29 mouse cellular contexts compared by ENCODE assay signal in the genomic region with DNA sequence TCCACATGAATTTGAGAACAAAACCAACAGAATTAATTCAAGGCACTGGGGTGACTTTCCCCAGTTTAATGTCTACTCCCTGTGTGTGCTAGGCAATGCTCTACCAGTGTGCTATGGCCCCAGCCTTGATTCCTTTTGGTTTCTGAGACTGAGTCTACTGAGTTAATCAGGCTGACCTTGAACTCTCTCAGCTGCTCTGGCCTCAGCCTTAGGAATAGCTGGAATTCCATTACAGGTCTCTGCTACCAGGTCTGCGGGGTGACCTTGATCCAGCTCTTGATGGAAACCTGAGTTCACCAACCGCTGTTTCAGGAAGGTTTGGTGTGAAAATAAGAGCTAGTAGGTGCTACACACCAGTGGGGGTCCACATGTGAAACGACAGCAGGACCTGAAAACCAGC. TPM values are rescaled to one million over a fixed set of nuclear protein-coding genes. Genes with fewer than 3 reads are reported as not detected.
DNase-seq lines count a peak whose midpoint lies in the region; ATAC-seq and TF ChIP-seq lines count a peak whose summit lies in the region.
"Had no signal": no experiment of that assay in that cellular context is flagged by ENCODE, and none has a peak within 500 bp of the region (broad histone marks: within the 10 kb centered on the region; RNA-seq: fewer than 3 reads in every experiment).

No protein-coding gene starts in this region.

- no peak for TF ChIP-seq POLR2A in heart, adult 2 months (IDR thresholded peaks at IDR 0.05; ENCODE audit: insufficient read depth, low read depth, low read length)
- TF ChIP-seq POLR2A in myocyte (IDR thresholded peaks at IDR 0.05; ENCODE audit: insufficient read length, low read depth), result no peak

- peak; percentile 62 for DNase-seq in heart, adult 11 months
- no peak for DNase-seq in heart, postnatal 36 days
- DNase-seq in heart, adult 2 months, result no peak
- DNase-seq in neural tube, embryonic 11.5 days (ENCODE audit: low spot score), result peak; percentile 6
- no peak for DNase-seq in gastrocnemius, postnatal 36 days
- DNase-seq: adrenal gland, adult 2 months; adrenal gland, postnatal 14 days; cerebellum, adult 11 months; cerebellum, adult 2 months; cerebellum, postnatal 25 days; gastrocnemius, postnatal 25 days; heart, postnatal 14 days; kidney, adult 11 months had no signal

- TF ChIP-seq CTCF in heart, adult 2 months (IDR thresholded peaks at IDR 0.05), result no peak

- H3K27me3 ChIP-seq in heart, embryonic 15.5 days, result peaks cover 15% of the 10 kb centered on the region
- H3K27me3 ChIP-seq in heart, adult 2 months (ENCODE audit: control insufficient read depth, insufficient read depth, low read length), result no peaks in the 10 kb centered on the region
- peaks cover 34% of the 10 kb centered on the region for H3K27me3 ChIP-seq in neural tube, embryonic 11.5 days (ENCODE audit: control insufficient read depth, insufficient read depth, low read length)
- H3K27me3 ChIP-seq in neural tube, embryonic 15.5 days (replicated peaks), result peaks cover 54% of the 10 kb centered on the region
- H3K27me3 ChIP-seq in myocyte (ENCODE audit: control insufficient read depth, insufficient read depth, insufficient read length), result no peaks in the 10 kb centered on the region

- H3K9me3 ChIP-seq in heart, embryonic 15.5 days (replicated peaks), result 0 out of 2 replicates have a peak, but pooled peaks cover 4% of the 10 kb centered on the region
- H3K9me3 ChIP-seq in neural tube, embryonic 11.5 days (ENCODE audit: control insufficient read depth, low read length), result 0 out of 2 replicates have a peak, but pooled peaks cover 3% of the 10 kb centered on the region
- no peaks in the 10 kb centered on the region for H3K9me3 ChIP-seq in neural tube, embryonic 15.5 days (replicated peaks)
- H3K9me3 ChIP-seq: forebrain, embryonic 15.5 days; heart, embryonic 10.5 days; hindbrain, embryonic 13.5 days; intestine, embryonic 15.5 days had no signal

- no peak overlapping the region for H3K4me3 ChIP-seq in heart, embryonic 15.5 days
- H3K4me3 ChIP-seq in heart, adult 2 months, result no peak overlapping the region
- H3K4me3 ChIP-seq in neural tube, embryonic 11.5 days (ENCODE audit: low read depth, low read length), result no peak overlapping the region
- H3K4me3 ChIP-seq in neural tube, embryonic 15.5 days (replicated peaks), result no peak overlapping the region
- peak overlapping the region; percentile 85 for H3K4me3 ChIP-seq in myocyte
- H3K4me3 ChIP-seq: erythroblast, embryonic 14.5 days; hindbrain, embryonic 13.5 days had no signal

- H3K27ac ChIP-seq in heart, embryonic 15.5 days, result no peak overlapping the region
- H3K27ac ChIP-seq in heart, adult 2 months, result no peak overlapping the region
- no peak overlapping the region for H3K27ac ChIP-seq in neural tube, embryonic 11.5 days (ENCODE audit: low read depth, low read length)
- no peak overlapping the region for H3K27ac ChIP-seq in neural tube, embryonic 15.5 days (replicated peaks)
- H3K27ac ChIP-seq: embryonic facial prominence, embryonic 10.5 days; embryonic facial prominence, embryonic 13.5 days; forebrain, embryonic 12.5 days; forebrain, embryonic 15.5 days; hindbrain, embryonic 10.5 days; hindbrain, embryonic 13.5 days; intestine, embryonic 15.5 days had no signal

- 70% methylated on average over 3 of the region's 3 CpGs for WGBS in heart, embryonic 15.5 days
- whole genome bisulfite sequencing in heart, adult 2 months, result 91% methylated on average over 3 of the region's 3 CpGs
- WGBS in neural tube, embryonic 11.5 days, result 83% methylated on average over 3 of the region's 3 CpGs
- WGBS in neural tube, embryonic 15.5 days, result 82% methylated on average over 3 of the region's 3 CpGs

- no peak for TF ChIP-seq EP300 in heart, adult 2 months (IDR thresholded peaks at IDR 0.05; ENCODE audit: insufficient read depth, low read depth, low read length)

- H3K36me3 ChIP-seq in heart, embryonic 15.5 days, result no peaks in the 10 kb centered on the region
- H3K36me3 ChIP-seq in heart, adult 2 months (ENCODE audit: control insufficient read depth, insufficient read depth, low read length), result no peaks in the 10 kb centered on the region
- H3K36me3 ChIP-seq in neural tube, embryonic 11.5 days (ENCODE audit: control insufficient read depth, insufficient read depth, low read length), result no peaks in the 10 kb centered on the region
- no peaks in the 10 kb centered on the region for H3K36me3 ChIP-seq in neural tube, embryonic 15.5 days
- H3K36me3 ChIP-seq in myocyte (ENCODE audit: control insufficient read depth, insufficient read depth), result peaks cover 5% of the 10 kb centered on the region
- H3K36me3 ChIP-seq: embryonic facial prominence, embryonic 10.5 days; embryonic facial prominence, embryonic 13.5 days; forebrain, embryonic 12.5 days; forebrain, embryonic 15.5 days; heart, embryonic 10.5 days; hindbrain, embryonic 10.5 days; hindbrain, embryonic 13.5 days; intestine, embryonic 15.5 days had no signal

- no peak overlapping the region for H3K9ac ChIP-seq in heart, embryonic 15.5 days
- H3K9ac ChIP-seq in heart, adult 2 months (ENCODE audit: low read depth, low read length), result no peak overlapping the region
- H3K9ac ChIP-seq in neural tube, embryonic 11.5 days (ENCODE audit: low read length), result no peak overlapping the region
- H3K9ac ChIP-seq in neural tube, embryonic 15.5 days (replicated peaks), result no peak overlapping the region
- H3K9ac ChIP-seq: embryonic facial prominence, embryonic 13.5 days; forebrain, embryonic 12.5 days; forebrain, embryonic 15.5 days; hindbrain, embryonic 13.5 days; intestine, embryonic 15.5 days had no signal

- no peak overlapping the region for H3ac ChIP-seq in myocyte (ENCODE audit: control insufficient read depth, insufficient read length)

- intact Hi-C loops in heart, postnatal 36 days (cut with DNase I), result loop anchor here (10.0 kb wide), 1 partner anchor 337 kb away; no protein-coding TSS in a partner anchor
- intact Hi-C loops in heart, adult 2 months (cut with DNase I), result loop anchor here (2.0 to 10.0 kb wide), 3 partner anchors 21 to 327 kb away; no protein-coding TSS in a partner anchor
- intact Hi-C loops in gastrocnemius, postnatal 36 days (cut with DNase I), result loop anchor here (5.0 kb wide), 1 partner anchor 35 kb away; no protein-coding TSS in a partner anchor

- peaks cover 26% of the 10 kb centered on the region for H3K4me1 ChIP-seq in heart, embryonic 15.5 days (replicated peaks)
- peaks cover 8% of the 10 kb centered on the region for H3K4me1 ChIP-seq in heart, adult 2 months (ENCODE audit: control insufficient read depth, insufficient read depth, low read length)
- peaks cover 7% of the 10 kb centered on the region; the same call in 1 of the 2 replicates for H3K4me1 ChIP-seq in neural tube, embryonic 11.5 days (ENCODE audit: control insufficient read depth, insufficient read depth, low read length)
- peaks cover 24% of the 10 kb centered on the region for H3K4me1 ChIP-seq in neural tube, embryonic 15.5 days

- peak overlapping the region; percentile 96; the same call in 1 of the 2 replicates for H3K4me2 ChIP-seq in heart, embryonic 15.5 days
- H3K4me2 ChIP-seq in neural tube, embryonic 11.5 days (ENCODE audit: low read depth), result no peak overlapping the region
- H3K4me2 ChIP-seq in neural tube, embryonic 15.5 days, result no peak overlapping the region
- H3K4me2 ChIP-seq in myocyte (ENCODE audit: low read depth), result peak overlapping the region; percentile 98
- H3K4me2 ChIP-seq: forebrain, embryonic 12.5 days had no signal

- ATAC-seq in heart, embryonic 15.5 days (replicated peaks; ENCODE audit: insufficient number of reproducible peaks, insufficient read depth, low FRiP score, low read depth), result no peak
- ATAC-seq in neural tube, embryonic 11.5 days (ENCODE audit: insufficient read depth, low FRiP score, low TSS enrichment), result no peak
- no peak for ATAC-seq in neural tube, embryonic 15.5 days (ENCODE audit: low FRiP score)
- ATAC-seq: forebrain, embryonic 15.5 days; hindbrain, embryonic 16.5 days; intestine, embryonic 15.5 days had no signal

- no peaks in the 10 kb centered on the region for H3K79me2 ChIP-seq in heart, adult 2 months (replicated peaks; ENCODE audit: control insufficient read depth, insufficient read depth, low read length)
- peaks cover 32% of the 10 kb centered on the region for H3K79me2 ChIP-seq in myocyte (ENCODE audit: control insufficient read depth, insufficient read depth)

TF ChIP-seq in myocyte, 11 proteins besides CTCF, POLR2A, EP300 and RAD21 (continues in another document):
- TF ChIP-seq TCF3 (IDR thresholded peaks at IDR 0.05; ENCODE audit: insufficient read length, low read depth), result no peak
- no peak for TF ChIP-seq POLR2AphosphoS2 (IDR thresholded peaks at IDR 0.05; ENCODE audit: insufficient read length, low read depth)
- no peak for TF ChIP-seq MYOG (IDR thresholded peaks at IDR 0.05; ENCODE audit: control insufficient read depth in 1 of 3, insufficient read depth in 1 of 3, insufficient read length in 2 of 3, low read depth in 2 of 3)
- no peak for TF ChIP-seq MAX (IDR thresholded peaks at IDR 0.05; ENCODE audit: low read depth)
- no peak for TF ChIP-seq USF1 (IDR thresholded peaks at IDR 0.05; ENCODE audit: low read depth)
- TF ChIP-seq CEBPB (IDR thresholded peaks at IDR 0.05; ENCODE audit: insufficient read depth, poor library complexity, severe bottlenecking), result no peak
- no peak for TF ChIP-seq E2F4 (IDR thresholded peaks at IDR 0.05; ENCODE audit: insufficient read depth)
- TF ChIP-seq REST (IDR thresholded peaks at IDR 0.05; ENCODE audit: insufficient read depth, insufficient read length), result no peak
- no peak for TF ChIP-seq TCF12 (IDR thresholded peaks at IDR 0.05; ENCODE audit: insufficient read depth, poor library complexity, severe bottlenecking)
- no peak for TF ChIP-seq MYOD1 (IDR thresholded peaks at IDR 0.05; ENCODE audit: control insufficient read depth in 1 of 3, insufficient read length in 2 of 3, low read depth in 2 of 3)

RNA-seq across cellular contexts. Expression of gene Tead4, which starts 1.3 kb away (rescaled TPM):
- total RNA-seq in heart, postnatal 36 days (2021), result 1 to 10 TPM; 3.6 to 3.7 TPM
- 2.3 and 2.7 TPM in 2 replicates for polyA plus RNA-seq in heart, embryonic 15.5 days (2015; fragmentation: Nextera tagmentation; extraction: Ambion mirVana)
- total RNA-seq in heart, adult 2 months (2021), result 1 to 10 TPM; 3.3 to 3.7 TPM
- polyA plus RNA-seq in heart, adult 2 months (2012; rRNA removed), result 0.98 and 1.8 TPM in 2 replicates
- polyA plus RNA-seq in neural tube, embryonic 11.5 days (2014; fragmentation: Nextera tagmentation; extraction: Ambion mirVana), result 1.9 TPM in 2 replicates
- 0.89 and 0.93 TPM in 2 replicates for polyA plus RNA-seq in neural tube, embryonic 15.5 days (2015; fragmentation: Nextera tagmentation; extraction: Ambion mirVana)
- polyA plus RNA-seq in myocyte (2012; fragmentation: generic; extraction: Trizol), result 70.9 TPM
- total RNA-seq in gastrocnemius, postnatal 36 days (2021), result 1 to 10 TPM; 3.7 to 4.3 TPM
- total RNA-seq: common myeloid progenitor, adult 5-6 weeks; granulocyte monocyte progenitor cell, adult 5-6 weeks; MEL had no signal
- polyA plus RNA-seq: erythroblast, embryonic 14.5 days had no signal

RNA-seq across cellular contexts. Expression of gene Tulp3, which starts 53.8 kb away (rescaled TPM):
- 1 to 10 TPM; 6.4 to 7.6 TPM for total RNA-seq in heart, postnatal 36 days (2021)
- 9.0 and 13.3 TPM in 2 replicates for polyA plus RNA-seq in heart, embryonic 15.5 days (2015; fragmentation: Nextera tagmentation; extraction: Ambion mirVana)
- 1 to 10 TPM; 5.4 to 6.4 TPM for total RNA-seq in heart, adult 2 months (2021)
- 10.2 and 11.2 TPM in 2 replicates for polyA plus RNA-seq in heart, adult 2 months (2012; rRNA removed)
- 17.4 and 18.6 TPM in 2 replicates for polyA plus RNA-seq in neural tube, embryonic 11.5 days (2014; fragmentation: Nextera tagmentation; extraction: Ambion mirVana)
- 19.1 and 21.8 TPM in 2 replicates for polyA plus RNA-seq in neural tube, embryonic 15.5 days (2015; fragmentation: Nextera tagmentation; extraction: Ambion mirVana)
- polyA plus RNA-seq in myocyte (2012; fragmentation: generic; extraction: Trizol), result 22.3 TPM
- 1 to 10 TPM; 5.8 to 6.6 TPM for total RNA-seq in gastrocnemius, postnatal 36 days (2021)

Comparison
In these comparisons a context has a peak if more than half of its experiments do, and no peak if none do; other contexts are left out.
1. DNase-seq: peak in heart, adult 11 months (single experiment) and neural tube, embryonic 11.5 days (single experiment); none in heart, postnatal 36 days (0 of 2), heart, adult 2 months (0 of 2) and gastrocnemius, postnatal 36 days (0 of 2).
2. H3K4me2 ChIP-seq: peak in heart, embryonic 15.5 days (single experiment) and myocyte (single experiment); none in neural tube, embryonic 11.5 days (single experiment) and neural tube, embryonic 15.5 days (single experiment).
3. RNA of gene Tead4, which starts 1.3 kb away (polyA plus RNA-seq): 70.9 TPM in myocyte (single experiment); 2.3 to 2.7 TPM in heart, embryonic 15.5 days, 1.9 TPM in neural tube, embryonic 11.5 days, 0.98 to 1.8 TPM in heart, adult 2 months and 0.89 to 0.93 TPM in neural tube, embryonic 15.5 days; every median in the first group is over 10 times any median in the second.